9 mouse cellular contexts compared by ENCODE assay signal in genomic region chr10:108537641-108538040, GRCm38 (mm10).
DNase-seq lines count a peak whose midpoint lies in the region; TF ChIP-seq lines count a peak whose summit lies in the region.
"Had no signal": no experiment of that assay in that cellular context is flagged by ENCODE, and none has a peak within 500 bp of the region (broad histone marks: within the 10 kb centered on the region; RNA-seq: fewer than 3 reads in every experiment).

No protein-coding gene starts in this region.

- no peaks in the 10 kb centered on the region for H3K4me1 ChIP-seq in ES-E14 (ENCODE audit: control insufficient read depth in 2 of 2, insufficient read depth in 2 of 2, low read length in 2 of 2, poor library complexity in 1 of 2)
- H3K4me1 ChIP-seq in heart, embryonic 10.5 days, result peaks cover 4% of the 10 kb centered on the region; the same call in 1 of the 2 replicates

- no peaks in the 10 kb centered on the region for H3K36me3 ChIP-seq in ES-E14 (ENCODE audit: control insufficient read depth, insufficient read depth, low read length, poor library complexity, severe bottlenecking)
- H3K36me3 ChIP-seq in heart, embryonic 10.5 days, result no peaks in the 10 kb centered on the region

- no peak overlapping the region for H3K9ac ChIP-seq in ES-E14 (ENCODE audit: insufficient read depth, low read depth, low read length, poor library complexity, severe bottlenecking)

- 47% methylated on average over 9 of the region's 9 CpGs for WGBS in heart, embryonic 10.5 days

- in situ Hi-C loops in ES-E14 (cut with MboI; ENCODE audit: low sequenced_read_pairs in 2 of 2, unreplicated experiment in 2 of 2), result loop anchor here in 1 of 2 experiments (10.0 kb wide), 1 partner anchor 233 kb away; no protein-coding TSS in a partner anchor

- no peaks in the 10 kb centered on the region for H3K27me3 ChIP-seq in heart, embryonic 10.5 days (ENCODE audit: insufficient read depth, poor library complexity, severe bottlenecking)

- H3K4me3 ChIP-seq in ES-E14 (ENCODE audit: insufficient read depth in 1 of 2, low read depth in 1 of 2, low read length in 2 of 2, poor library complexity in 1 of 2, severe bottlenecking in 1 of 2), result no peak overlapping the region
- H3K4me3 ChIP-seq in heart, embryonic 10.5 days, result no peak overlapping the region
- H3K4me3 ChIP-seq: erythroblast, embryonic 14.5 days had no signal

- no peaks in the 10 kb centered on the region for H3K9me3 ChIP-seq in ES-E14 (ENCODE audit: control insufficient read depth, insufficient read depth, low read depth, low read length)
- no peaks in the 10 kb centered on the region for H3K9me3 ChIP-seq in heart, embryonic 10.5 days

- peak; percentile 37 to 68 for DNase-seq in adrenal gland, adult (ENCODE audit: inconsistent age in 2 of 2, low spot score in 1 of 2)
- no peak for DNase-seq in adrenal gland, adult 8-10 months
- DNase-seq in ES-E14 (ENCODE audit: low read depth, low spot score), result peak; percentile 45
- peak; percentile 85 for DNase-seq in heart, embryonic 10.5 days (ENCODE audit: low spot score)
- DNase-seq in kidney, postnatal 36 days, result peak; percentile 68 to 81
- peak; percentile 68 for DNase-seq in retina, embryonic 14.5 days (ENCODE audit: low spot score)
- DNase-seq in cerebellum, postnatal 4 days (ENCODE audit: low spot score in 2 of 2), result no peak
- no peak for DNase-seq in T-cell, adult 2 months (ENCODE audit: low spot score)

- no peak overlapping the region for H3K27ac ChIP-seq in ES-E14 (ENCODE audit: insufficient read depth, low read depth, low read length, poor library complexity, severe bottlenecking)
- H3K27ac ChIP-seq in heart, embryonic 10.5 days, result peak overlapping the region; percentile 86

TF ChIP-seq in ES-E14, 5 proteins besides CTCF, POLR2A, EP300 and RAD21:
- TF ChIP-seq ZNF384 (IDR thresholded peaks at IDR 0.05; ENCODE audit: low read depth, low read length) (no peak), CHD2 (IDR thresholded peaks at IDR 0.05; ENCODE audit: low read depth, low read length) (no peak), ZC3H11A (IDR thresholded peaks at IDR 0.05; ENCODE audit: borderline replicate concordance, low read depth, low read length) (peak; percentile 43; the same call in 1 of the 2 replicates), HCFC1 (IDR thresholded peaks at IDR 0.05; ENCODE audit: borderline replicate concordance, insufficient read depth, low read length) (no peak)

Comparison
In these comparisons a context has a peak if more than half of its experiments do, and no peak if none do; other contexts are left out.
1. DNase-seq: peak in adrenal gland, adult (2 of 2), ES-E14 (single experiment), heart, embryonic 10.5 days (single experiment), kidney, postnatal 36 days (2 of 2) and retina, embryonic 14.5 days (single experiment); none in adrenal gland, adult 8-10 months (single experiment), cerebellum, postnatal 4 days (0 of 2) and T-cell, adult 2 months (single experiment).